Mouse (Mus musculus) kidney, postnatal 14 days (tissue): Measurements from ENCODE around the gene Ralb.

Experiments used
- DNase-seq: peaks from one replicate; pipeline ENCODE4 v3.0.0; 2022; ENCODE audit warnings: mixed read lengths

The Ralb gene

DNA sequence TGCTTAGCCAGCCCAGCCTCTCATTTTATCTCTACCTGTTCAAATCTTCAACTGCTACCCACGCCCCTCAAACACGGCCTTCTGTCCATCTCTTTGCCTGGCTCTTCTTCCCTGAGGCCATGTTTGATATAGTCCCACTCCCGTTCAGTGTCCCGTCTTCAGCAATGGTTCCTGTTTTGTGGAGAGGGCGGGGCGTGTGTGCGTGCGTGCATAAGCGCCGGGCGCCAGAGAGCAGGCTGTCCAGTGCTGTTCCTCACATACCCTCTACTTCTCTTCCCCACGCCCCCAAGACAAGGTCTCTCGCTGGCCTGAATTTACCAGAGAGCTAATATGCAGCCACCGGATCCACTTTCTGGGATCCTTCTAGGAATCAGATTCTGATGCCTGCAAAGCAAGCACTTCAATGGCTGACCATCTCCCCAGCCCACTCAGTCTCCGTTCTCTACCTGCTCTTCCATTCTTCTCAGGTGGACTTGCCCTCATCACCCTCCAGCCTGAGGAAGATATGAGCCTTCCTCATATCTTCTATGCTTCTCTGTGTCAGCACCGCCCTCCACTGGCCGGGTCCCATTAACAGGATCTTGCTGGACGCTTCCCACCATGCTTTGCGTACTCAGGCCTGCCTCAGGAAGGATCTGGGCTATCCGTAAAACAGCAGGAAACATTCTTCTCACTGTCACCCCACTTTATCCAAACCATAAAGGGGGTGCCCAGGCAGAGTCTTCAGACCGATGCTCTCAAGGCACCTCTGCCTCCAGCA, 60.8 kb downstream of the Ralb start:
- DNase-seq = no peak

DNA sequence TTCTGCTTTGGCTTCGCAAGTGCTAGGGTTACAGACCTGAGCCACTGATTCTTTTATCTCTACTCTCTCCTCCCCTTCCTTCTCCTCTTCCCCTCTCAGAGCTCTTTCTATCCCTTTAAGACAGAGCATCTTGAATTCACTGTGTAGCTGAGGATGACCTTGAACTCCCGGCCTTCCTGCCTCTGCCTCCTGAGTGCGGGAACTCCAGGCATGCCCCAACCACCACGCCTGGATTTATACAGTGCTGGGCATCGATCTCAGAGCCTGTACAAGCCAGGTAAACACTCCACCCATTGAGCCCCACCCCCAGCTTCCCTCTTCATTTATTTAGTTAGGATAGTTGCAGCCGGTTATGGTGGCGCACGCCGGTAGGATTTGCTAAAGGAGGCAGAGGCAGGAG, 61.7 kb downstream of the Ralb start:
- no peak for DNase-seq

DNA sequence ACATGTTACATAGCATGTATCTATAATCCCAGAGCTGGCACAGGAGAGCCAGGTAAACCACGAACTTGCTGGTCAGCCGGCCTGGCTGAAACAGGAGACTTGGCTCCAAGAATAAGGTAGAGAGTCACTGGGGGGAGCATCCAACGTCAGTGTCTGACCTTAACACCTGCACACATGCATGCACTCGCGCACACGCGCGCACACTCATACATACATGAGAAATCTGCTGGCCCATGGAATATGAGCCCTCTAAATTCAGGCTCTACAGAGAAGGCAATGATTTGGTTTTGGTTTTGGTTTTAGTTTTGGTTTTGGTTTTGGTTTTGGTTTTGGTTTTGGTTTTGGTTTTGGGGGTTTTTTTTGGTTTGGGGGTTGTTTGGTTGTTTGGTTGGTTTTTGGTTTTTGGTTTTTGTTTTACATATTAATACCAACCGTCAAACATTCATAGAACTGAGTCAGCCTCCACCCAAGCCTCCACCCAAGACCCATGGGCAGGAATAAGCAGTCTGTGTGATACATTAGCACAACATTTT, 66.4 kb downstream of the Ralb start:
- DNase-seq = no peak

DNA sequence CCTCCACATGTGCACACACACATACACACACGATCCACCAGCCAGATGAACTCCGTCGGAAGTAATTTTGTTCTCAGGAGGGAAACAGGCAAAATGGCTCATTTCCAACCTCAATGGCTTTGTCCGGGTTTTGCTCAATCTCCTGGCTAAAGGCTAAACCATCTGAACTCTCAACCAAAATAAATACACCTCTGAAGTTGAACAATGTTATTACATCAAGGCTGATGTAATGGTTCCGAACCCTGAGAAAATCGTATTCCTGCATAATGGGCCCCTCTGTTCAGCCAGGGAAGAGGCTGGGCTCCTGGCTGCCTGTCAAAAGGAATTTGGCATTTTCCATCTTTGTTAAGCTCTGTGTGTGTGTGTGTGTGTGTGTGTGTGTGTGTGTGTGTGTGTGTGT, 67.2 kb downstream of the Ralb start:
- DNase-seq = no peak

DNA sequence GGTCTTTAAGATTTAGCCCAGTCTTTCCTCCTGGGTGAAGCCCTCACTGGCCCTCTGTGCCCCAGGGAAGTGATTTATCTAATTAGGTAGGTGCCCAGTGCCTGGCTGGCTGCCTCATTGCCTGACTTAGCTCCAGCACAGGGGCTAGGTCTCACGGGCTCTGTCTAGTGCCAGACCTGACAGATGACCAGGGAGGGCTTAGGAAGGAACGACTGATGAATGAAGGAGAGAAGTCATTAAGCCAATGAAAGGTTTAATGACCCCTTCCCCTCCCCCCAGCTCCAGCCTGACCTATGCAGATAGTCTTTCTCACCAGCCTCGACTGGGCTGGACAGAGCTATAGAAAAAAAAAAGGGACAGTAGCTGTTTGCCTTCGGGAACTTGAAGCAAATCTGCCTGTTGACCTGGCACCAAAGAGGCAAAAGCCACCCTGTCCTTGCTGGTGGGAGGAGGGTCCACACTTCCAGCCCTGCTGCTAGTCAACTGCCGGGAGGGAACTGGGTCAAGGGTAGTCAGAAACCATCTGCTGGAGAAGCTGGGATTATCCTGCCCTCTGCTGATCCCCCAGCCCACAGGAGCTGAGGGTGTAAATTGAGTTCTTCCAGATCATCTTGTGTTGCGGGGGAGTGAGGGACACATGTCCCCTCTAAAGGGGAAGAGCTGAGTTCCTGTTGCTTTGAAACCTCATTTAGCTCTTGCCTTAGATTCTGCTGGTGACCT, 80.3 kb downstream of the Ralb start:
- no peak for DNase-seq

DNA sequence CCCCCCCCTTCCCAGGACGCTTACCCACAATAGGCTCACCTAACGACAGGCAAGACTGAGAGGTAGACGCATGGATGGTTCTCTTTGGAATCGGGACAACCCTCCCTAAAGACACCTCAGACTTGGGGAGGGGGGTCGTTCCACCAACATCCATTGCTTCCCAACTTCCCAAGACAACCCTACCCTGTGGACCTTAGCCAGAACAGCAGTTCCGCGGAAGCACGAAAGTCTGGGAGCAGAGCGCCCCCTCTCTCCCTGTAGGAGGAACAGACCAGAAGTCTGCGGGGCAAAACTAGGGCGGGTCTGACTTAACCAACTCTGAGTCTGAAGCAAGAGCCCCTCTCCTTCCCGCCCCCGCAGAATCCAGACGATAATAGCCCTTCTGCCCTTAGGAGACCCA, 81.1 kb downstream of the Ralb start:
- peak; percentile 48 for DNase-seq

DNA sequence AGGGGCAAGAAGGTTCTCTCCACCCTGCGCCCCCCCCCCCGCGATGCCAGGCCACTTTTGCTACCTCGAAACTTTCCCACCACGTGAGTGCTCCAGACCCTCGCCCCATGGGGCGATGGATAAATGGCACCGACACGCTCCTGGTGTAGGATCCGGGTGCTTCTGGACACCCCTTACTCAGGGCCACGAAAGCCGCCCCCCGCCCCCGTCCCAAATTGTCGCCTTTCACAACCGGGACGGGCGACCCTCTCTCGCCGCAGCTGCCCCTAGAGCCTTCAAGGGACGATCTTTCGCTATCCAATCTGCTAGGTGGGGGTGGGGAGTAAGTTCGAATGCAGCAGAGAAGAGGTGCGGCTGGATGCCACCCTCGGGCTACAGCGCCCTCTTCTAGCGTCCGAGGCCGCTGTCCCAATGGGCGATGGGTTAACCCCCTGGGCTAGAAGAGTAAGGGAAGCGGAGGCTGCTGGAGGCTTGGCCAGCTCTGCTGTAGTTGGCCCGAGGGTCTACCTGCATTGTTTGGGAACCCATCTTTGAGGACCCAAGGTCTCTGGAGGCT, 82.1 kb downstream of the Ralb start:
- peak; percentile 11 for DNase-seq

DNA sequence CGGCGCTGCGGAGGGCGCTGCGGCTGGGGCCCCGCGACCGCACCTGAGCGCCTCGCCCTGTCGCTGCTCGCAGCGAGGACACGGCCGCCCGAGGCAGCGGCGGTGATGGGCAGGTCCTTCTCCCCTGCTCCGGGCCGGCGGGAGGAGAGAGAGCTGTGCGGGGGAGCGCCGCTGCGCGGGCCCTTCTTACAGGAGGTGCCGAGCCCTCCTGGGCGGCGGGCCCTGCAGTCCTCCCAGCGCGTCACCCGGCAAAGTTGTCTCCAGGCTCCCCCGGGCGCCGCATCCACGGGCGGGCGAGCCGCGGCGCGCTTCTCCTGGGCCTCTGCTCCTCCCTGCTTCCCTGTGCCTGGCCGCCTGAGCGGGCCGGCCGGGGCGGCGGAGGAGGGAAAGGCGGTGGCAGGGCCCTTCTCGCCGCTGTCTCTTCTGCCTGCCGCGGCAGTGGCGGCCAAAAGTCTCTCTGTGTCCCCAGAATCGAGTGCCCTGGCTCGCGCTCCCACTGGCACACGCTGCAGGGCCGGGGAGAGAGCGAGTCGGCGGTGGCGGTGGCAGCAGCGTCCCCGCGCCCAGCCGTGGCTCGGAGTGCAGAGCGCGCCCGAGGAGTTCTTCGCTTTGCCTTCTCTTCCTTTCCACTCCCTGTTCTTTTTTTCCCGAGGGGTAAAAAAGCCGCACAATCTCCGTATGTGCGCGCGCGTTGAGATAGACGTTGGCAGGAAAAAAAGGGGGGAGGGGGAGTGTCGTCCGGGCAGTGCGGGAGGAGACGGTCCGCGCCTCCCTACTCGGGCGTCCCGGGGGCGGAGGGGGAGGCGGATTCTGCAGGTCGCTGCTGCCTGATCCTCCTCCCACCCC, 82.8 kb downstream of the Ralb start, which contains the start of gene Inhbb:
TSS of gene Inhbb (minus strand) at position 673 of the 846 bp plus-strand sequence.
- DNase-seq = peak; percentile 26

DNA sequence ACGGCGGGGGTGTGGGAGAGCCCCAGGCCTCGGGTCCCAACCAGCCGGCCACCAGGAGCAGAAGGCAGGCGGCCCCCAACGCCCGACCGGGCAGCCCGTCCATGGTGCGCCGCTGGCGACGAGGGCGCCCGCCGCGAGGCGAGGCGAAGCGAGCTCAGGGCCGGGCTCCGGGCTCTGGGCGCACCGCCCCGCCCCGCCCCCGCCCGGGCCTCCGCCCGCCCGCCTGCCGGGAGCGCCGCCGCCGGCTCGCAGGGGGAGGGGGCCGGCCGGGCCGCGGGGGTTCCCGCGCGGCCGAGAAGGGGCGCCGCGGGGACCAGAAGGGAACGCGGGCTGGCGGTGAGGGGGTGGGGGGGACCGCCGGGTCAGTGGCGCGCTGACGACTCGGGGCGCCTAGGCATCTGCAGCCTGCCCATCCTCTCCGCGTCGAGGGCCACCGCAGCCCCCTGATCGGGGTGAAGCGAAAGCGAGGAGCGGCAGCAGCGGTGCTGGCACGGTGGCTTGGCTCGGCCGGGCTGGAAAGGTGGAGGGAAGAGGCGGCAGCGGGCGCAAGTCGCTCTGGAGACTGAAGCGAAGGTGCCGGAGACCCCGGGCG, 83.5 kb downstream of the Ralb start:
- peak; percentile 49 for DNase-seq
